Mouse (Mus musculus) heart, adult 18-20 months (tissue): ENCODE data around the gene Mrpl2. TPM values are rescaled to one million over a fixed set of nuclear protein-coding genes. Genes with fewer than 3 reads are reported as not detected.

Source experiments
- DNase-seq, 2 experiments: peaks; one replicate each; pipeline ENCODE4 v3.0.0; 2021 to 2022; ENCODE audit warnings: mixed read lengths in 1 of 2
- total RNA-seq, 2 experiments: library from RNA; stranded (reverse); gene quantifications; 2 replicates each; pipeline ENCODE4 v1.2.3; 2021

The Mrpl2 gene
- total RNA-seq, 2 experiments from 2014 or later, result 136 to 141 TPM

DNA sequence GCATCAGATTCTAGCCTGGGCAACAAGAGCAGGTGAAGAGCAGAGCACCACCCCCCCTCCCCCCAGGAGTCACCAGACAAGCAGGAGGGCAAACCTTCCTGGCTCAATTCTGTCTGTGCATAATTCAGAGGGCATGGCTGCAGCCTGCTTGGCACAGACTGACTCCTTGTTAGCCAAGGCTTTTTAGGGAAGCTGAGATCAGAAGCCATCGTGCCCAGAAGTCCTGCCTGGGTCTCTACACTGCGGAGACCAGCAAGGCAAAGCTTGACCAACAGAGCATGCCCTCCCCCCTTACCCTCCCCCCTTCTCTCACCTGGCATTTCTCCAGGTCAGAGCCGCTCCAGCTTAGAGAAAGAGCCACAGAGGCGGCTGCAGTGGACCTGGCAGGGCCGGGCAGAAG is 16.7 kb downstream of the Mrpl2 start:
- peak; percentile 51 to 79 for DNase-seq

DNA sequence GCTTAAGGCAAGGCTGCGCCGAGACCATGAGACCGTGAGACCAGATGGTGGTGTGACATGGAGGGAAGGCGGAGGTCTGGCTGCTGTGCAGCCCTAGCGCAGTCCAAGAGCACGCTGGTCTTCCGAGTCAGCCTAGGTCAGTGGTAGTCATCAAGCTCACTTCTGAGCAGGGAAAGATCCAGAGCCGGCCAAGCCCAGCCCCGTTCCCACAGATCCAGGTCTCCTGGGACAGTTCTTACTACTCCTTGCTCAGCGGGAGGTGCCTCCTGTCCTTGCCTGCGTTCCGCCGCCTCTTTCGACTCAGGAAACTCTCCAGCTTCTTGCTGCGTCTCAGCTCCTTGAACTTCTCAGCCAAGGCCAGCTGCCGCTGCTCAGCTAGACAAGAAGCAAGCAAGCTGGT is 21.7 kb downstream of the Mrpl2 start:
- peak; percentile 46 to 70 for DNase-seq

DNA sequence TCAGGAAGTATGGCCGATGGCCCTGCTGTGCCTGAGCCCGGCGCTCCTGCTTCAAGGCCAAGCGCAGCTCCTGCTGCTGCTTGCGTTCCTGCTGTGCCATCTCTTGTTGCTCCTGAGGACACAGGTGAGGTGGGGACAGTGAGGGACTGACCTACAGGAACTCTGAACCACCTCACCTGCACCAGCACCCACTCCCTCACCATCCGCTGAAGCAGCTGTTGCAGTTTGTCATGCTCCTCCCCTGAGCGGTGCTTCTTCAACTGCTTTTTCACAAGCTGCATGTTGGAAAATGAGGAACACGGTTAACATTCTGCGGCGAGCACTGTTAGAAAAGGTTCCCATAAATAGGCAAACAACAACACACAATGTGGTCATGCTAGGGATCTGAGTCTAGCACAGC is 23.9 kb downstream of the Mrpl2 start:
- DNase-seq, result no peak

DNA sequence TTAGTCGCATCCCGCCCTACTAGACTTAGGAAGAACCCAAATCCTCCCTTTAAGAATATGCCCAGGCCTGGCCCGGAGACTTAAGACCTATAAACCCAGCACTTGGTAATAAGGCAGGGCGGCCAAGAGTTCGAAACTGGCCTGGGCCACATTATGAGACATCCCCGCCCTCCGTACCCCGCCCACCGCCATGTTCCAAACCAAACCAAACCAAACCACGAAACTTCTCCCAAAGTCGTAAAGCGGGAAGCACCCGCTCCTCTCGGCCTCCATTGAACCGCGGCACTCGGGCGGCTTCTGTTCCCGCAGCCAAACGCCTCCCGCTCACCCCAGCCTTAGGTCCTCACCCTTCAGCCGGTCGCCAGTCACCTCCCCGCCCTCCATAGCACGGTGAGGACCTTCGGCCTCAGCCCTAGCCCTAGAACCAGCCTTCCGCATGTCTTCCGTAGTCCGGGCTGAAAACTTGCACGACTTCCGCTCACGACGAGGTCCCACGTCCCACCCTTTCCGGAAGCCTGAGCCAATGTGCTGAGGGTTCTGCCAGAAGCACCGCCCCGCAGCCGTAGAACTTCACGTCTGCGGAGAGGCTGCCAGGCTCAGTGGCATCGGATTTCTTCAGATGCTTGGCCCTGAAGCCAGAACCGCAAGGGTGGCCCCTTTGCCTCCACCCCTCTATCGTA is 28.0 kb downstream of the Mrpl2 start, which contains the start of gene Rrp36:
Gene Rrp36 (minus strand): TSS at position 503 of the 680 bp plus-strand sequence.
- peak; percentile 96 for DNase-seq

DNA sequence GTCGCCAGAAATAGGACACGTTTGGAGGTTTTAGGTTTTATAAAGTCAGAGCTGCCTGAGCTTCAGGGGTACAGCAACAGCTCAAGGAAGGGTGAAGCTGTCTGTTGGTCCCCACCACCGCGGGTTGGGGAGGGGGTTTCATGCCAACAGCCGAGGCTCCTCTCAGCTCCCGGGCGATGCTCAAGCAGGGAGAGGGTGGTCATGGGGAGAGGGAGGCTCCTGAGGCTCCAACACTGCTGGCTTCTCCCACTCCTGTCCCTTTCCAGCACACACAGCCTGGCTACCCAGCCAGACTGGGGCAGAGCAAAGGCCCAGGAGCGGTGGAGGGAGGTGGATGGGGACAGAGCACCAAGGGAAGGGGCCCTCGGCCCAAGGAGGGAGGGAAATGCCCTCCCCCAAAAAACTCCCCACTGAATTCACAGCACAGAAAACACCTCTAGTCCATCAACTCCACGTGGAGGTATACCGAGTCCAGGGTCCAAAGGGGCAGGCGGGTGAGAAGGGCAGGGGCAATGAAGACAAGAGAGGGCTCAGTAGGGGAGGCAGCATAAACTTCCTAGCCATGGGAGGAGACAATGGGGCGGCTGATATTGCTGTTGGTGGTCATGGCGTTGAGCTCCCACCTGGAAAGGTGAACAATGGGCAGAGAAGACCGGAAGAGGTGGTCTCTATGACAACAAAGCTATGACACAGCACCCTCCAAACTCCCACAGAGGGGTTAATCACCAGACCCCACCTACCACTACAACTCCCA is 28.7 kb downstream of the Mrpl2 start:
- no peak for DNase-seq

DNA sequence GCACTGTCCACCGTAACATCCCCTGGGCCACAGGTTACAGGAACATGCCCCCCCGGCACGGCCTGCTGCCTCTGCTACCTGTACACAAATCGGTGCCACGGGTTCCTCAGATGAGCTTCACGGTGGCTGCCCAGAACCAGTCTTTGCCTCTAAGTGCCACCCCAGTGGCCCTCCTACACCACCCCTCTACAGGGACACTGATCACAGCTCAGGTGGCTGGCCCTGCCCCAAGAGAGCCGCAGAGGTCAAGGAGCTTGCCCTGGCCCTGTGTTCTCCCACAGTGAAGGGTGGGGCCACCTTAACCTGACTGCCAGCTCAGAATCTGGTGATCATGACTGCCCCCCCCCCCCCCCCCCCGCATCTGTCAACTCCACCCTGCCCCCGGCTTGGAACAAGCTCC is 32.4 kb downstream of the Mrpl2 start, which contains the start of gene Mea1:
Gene Mea1 (plus strand): TSS at position 378 of the 400 bp plus-strand sequence.
- DNase-seq, result peak; percentile 51 to 54

DNA sequence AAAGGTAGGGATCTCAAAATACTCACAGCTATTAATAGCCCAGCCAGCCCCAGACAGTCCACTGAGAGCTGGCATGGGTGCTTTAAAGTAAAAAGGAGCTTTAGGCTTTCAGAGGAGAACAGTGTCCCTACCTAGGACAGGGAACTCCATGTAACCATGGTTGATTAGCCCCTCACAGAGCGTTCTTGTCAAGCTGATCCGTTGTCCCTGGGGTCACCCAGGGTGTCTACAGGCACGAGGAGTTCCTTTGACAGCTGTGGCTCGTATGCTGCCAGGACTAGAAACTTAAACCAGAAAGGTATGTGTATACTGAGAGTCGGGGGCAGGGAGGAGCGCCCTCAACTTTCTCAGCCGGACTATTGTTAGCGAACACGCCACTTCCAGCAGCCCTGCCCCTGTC is 32.9 kb downstream of the Mrpl2 start:
- peak; percentile 53 to 56 for DNase-seq

DNA sequence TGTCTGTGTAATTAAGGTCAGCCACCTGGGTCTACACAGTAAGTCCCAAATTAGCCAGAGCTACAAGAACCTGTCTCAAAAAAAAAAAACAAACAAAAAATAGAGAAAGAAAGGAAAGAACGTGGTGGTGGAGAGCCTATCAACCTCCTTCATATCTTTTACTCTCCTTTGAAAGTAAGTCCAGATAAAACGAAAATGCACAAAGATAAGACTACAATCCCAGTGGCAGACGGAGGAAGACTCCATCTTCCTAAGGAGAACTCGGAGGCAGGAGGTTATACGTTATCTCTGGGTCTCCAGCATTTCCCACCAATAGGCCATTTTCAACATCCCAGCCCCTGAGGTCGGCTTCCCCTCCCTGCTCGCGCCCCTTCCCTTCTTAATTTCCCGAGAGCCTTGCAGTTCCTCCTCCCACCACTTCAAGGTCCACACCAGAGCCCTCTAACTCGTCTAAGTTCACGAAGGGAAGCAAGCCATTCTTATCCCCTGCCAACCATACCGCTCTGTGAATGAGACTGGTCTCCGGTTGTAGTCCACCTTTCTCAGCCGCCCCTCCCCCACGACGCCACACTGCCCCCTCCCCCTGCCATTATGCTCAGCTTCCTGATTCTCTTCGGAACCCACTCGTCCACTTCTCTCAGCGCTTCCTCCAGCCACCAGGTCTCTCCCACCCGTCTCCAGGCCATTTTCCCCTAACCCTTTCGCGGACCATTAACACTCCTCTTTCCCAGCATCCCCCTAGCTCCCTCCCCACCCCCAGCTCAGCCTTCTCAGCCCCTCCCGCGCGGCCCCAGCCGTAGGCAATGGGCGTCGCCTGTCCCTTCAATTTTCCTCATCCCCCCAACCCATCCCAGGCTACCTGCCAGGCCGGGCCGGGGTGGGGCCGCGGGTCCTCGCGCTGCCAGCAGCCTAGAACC is 34.1 kb downstream of the Mrpl2 start:
- DNase-seq, result peak in 1 of 2 experiments; percentile 68

DNA sequence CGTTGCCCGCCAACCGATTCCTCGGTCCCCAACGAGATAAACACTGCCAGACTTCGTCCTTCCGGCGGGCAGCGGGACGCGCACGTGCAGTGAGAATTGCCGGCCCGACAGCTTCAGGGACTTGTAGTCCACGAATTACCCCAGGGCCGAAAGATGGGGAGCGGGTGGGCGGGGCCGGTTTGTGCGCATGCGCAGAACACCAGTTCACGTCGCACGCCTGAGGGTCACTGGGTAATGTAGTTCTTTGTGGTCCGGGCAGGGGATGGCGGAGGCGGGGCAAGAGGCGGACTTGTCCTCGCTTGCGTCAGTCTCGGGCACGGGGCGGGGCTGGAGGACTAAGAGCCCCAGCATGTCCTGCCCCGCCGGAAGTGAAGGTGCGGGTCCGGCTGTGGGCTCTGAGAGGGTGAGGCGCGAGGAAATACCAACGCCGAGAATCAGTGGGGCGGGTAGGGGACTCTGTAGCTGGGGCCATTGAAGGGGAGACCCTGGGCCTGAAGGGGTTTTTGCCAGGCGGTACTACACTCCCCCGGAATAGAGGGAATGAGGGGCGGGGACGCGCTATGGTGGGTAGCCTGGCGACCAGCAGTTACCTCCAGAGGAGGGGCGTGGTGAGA is 34.8 kb downstream of the Mrpl2 start, which contains the start of gene Klhdc3:
Gene Klhdc3 (minus strand): TSS at position 155 of the 614 bp plus-strand sequence.
- peak; percentile 97 to 99 for DNase-seq

DNA sequence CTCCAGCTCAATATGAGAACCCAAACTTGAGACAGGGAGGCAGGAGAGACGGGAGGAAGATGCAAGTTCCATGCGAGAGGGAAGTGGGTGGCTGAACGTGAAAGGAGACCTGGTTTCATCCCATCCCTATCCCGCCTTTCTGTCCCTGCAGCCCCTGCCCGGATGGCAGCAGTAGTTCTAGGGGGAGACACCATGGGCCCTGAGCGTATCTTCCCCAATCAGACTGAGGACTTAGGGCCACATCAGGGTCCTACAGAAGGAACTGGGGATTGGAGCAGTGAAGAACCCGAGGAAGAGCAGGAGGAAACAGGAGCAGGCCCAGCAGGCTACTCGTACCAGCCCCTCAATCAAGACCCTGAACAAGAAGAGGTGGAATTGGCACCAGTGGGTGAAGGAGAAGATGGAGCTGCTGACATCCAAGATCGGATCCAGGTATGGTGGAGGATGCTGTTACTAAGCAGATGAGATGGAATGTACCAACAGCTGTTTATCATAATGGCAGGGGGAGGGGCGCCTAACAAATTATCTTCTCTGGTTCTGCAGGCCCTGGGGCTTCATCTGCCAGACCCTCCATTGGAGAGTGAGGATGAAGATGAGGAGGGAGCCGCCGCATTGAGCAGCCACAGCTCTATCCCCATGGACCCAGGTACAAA is 35.6 kb downstream of the Mrpl2 start:
- no peak for DNase-seq

DNA sequence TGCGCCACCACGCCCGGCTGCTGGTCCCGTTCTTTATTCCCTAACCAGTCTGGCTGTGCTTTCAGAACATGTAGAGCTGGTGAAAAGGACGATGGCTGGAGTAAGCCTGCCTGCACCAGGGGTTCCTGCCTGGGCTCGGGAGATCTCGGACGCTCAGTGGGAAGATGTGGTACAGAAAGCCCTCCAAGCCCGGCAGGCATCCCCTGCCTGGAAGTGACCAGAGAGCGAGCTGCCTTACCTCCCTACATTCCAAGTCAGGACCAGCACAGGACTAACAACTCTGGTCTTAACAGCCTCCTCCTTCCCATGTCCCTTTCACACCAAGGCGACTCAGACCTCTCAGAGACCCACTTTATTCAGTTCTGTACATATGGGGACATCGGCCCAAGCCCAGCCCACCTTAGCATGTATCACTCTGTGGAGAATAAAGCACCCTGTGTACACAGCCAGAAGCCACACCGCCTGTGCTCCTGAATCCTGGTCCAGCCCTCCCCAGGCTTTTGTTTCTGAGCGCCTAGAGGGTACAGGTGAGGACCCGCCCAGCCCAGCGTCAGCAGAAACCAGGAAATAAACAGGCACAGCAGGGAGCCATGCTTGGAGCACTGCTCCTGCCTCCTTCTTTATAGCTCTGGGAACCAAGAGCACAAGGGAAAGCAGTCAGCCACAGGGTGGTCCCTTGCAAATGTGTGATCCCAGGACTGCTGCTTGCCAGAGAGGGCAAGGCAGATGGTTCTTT is 36.8 kb downstream of the Mrpl2 start:
- no peak for DNase-seq

DNA sequence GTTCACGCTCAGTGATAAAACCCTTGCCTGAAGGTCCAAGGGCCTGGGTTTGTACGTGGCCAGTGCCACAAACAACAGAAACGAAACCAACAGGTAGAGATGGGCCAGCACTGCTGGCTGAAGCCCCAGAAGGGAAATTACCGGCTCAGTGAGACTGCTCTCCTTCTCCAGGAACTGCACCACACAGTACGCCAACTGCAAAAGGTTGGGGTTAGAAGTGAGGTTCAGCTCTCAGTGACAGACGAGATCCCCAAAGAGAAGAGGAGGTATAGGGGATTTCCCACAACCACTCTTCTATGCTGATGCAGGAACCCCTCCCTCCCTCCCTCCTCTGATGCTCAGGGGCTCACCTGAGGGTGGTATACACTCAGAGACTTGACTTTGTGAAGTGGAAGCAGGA is 39.9 kb downstream of the Mrpl2 start:
- no peak for DNase-seq

DNA sequence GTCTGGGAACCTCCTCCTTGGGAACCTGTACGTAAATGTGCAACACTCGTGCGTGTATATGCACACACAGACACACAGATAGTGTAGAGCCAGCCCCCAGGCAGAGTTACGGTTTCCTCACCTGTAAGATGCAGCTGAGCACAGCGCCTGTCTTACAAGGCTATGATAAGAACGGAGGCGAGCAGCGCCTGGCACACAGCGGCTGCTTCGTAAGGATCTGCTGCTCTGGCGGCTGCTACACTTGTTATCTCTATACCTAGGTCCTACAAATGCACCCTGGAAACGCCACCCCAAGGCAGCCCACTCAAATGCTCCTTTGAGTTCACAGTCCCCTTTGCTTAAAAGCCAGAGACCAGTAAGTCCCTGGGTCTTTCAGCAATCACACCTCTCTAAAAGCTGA is 44.6 kb downstream of the Mrpl2 start:
- DNase-seq, result no peak

DNA sequence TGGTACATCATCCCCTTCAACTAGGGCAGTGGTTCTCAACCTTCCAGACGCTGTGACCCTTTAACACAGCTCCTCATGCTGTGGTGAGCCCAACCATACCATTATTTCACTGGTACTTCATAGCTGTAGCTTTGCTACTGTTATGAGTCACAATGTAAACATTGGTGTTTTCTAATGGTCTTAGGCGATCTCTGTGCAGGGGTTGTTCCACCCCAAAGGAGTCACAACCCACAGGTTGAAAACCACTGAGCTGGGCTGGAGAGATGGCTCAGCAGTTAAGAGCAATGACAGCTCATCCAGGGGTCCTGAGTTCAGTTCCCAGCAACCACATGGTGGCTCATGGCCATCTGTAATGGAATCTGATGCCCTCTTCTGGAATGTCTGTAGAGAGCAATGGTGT is 45.4 kb downstream of the Mrpl2 start:
- DNase-seq, result no peak

DNA sequence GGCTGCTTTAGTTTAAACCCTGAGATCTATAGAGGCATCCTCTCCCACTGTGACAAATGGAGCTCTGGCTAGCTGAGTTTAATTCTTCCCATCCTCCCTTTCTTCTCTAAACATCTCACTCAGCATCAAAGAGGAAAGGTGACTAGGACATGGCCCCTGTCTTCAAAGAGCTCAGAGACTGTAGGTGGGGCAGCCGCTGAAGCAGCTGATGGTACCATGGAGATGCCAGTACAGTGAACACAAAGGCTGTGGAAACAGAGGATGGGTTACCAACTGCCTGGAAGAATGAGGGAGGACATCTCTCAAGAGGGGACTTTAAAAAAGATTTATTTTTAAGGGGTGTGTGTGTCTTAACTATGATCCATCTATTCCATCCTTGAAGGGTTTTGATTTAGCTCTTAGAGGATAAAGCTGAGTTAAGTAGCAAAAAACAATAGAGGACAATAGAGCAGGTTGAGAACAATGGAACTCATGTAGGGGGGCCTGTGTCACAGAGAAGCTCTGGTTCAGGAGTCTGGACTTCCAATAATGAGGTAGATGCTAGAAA is 48.6 kb downstream of the Mrpl2 start:
- DNase-seq, result no peak

DNA sequence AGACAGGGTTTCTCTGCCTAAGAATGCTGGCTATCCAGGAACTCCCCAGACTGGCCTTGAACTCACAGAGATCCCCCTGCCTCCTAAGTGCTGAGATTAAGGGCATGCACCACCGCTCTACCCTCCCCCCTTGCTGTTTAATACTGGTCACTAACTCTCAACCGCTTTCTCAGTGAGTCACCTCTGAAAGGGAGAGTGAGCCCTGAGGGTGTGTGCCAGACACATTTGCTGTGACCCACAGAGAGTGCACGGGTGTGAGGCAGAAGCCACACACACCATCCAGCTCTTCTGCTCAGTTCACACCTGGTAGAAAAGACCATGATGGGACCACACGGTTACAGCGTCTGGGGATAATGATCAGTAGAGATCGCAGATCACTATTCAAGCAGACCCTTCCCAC is 52.5 kb downstream of the Mrpl2 start:
- no peak for DNase-seq

DNA sequence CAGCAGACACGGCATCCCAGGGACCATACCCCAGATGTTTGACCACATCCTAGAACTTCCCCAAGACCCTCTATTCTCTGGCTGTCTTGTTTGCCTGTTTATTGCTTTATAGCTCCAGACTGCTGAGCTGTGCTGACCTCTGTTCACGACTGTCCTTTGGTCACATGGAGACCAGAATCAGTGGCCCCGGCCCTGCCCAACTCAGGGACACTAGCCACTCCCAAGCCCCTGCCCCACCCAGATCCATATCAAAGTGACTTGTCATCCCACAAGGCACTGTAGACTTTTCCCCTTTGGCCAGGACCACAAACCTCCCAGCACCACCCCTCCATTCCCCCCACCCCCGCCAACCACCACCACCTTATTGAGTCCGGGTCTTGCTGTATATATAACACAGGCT is 53.2 kb downstream of the Mrpl2 start:
- no peak for DNase-seq
